Mouse (Mus musculus) gonadal fat pad, adult 2 months (tissue): ENCODE data around the gene Zfp710. TPM values are rescaled to one million over a fixed set of nuclear protein-coding genes. Genes with fewer than 3 reads are reported as not detected.

Experiments
- DNase-seq: peaks from one replicate; pipeline ENCODE4 v3.0.0-alpha.2; 2012; ENCODE audit warnings: low read depth
- polyA plus RNA-seq: library from polyadenylated mRNA; depleted of rRNA; stranded (reverse); fragments of >200 nt; gene quantifications from 2 replicates; pipeline ENCODE4 v1.2.3, GENCODE M21; 2012

Zfp710 gene
- polyA plus RNA-seq, 1 experiment = 25.4 TPM

- DNase-seq = no peak
Observed at GRCm38 (mm10) chr7:80077801-80078200, 53.2 kb downstream of the Zfp710 start.

- no peak for DNase-seq
Observed at GRCm38 (mm10) chr7:80078792-80079301, 54.2 kb downstream of the Zfp710 start.

GRCm38 (mm10) chr7:80081586-80082554, 57.3 kb downstream of the Zfp710 start:
- no peak for DNase-seq

GRCm38 (mm10) chr7:80084484-80084931, 59.9 kb downstream of the Zfp710 start:
- DNase-seq = no peak

- DNase-seq = no peak
Observed at GRCm38 (mm10) chr7:80085970-80086715, 61.5 kb downstream of the Zfp710 start.

- DNase-seq = no peak
Observed at GRCm38 (mm10) chr7:80088191-80088590, 63.6 kb downstream of the Zfp710 start.

GRCm38 (mm10) chr7:80090191-80091003, 65.8 kb downstream of the Zfp710 start:
- no peak for DNase-seq

- no peak for DNase-seq
Observed at GRCm38 (mm10) chr7:80091004-80091865, 66.6 kb downstream of the Zfp710 start.

DNA sequence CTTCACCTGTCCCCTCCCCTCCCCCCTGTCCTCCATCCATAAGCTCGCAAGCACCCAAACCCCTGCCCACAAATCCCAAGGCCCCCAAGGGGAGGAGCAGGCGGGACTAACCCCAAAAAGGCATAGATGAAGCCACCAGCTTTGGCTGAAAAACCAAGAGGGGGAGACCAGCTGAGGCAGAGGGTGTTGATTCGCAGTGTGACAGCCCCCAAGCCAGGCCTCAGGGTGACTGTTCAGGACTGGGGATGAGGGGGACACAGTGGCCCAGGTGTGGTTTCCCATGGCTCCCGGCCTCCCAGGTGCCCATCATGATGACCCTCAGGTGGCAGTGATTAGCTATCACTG, 67.2 kb downstream of the Zfp710 start:
- DNase-seq = no peak

DNA sequence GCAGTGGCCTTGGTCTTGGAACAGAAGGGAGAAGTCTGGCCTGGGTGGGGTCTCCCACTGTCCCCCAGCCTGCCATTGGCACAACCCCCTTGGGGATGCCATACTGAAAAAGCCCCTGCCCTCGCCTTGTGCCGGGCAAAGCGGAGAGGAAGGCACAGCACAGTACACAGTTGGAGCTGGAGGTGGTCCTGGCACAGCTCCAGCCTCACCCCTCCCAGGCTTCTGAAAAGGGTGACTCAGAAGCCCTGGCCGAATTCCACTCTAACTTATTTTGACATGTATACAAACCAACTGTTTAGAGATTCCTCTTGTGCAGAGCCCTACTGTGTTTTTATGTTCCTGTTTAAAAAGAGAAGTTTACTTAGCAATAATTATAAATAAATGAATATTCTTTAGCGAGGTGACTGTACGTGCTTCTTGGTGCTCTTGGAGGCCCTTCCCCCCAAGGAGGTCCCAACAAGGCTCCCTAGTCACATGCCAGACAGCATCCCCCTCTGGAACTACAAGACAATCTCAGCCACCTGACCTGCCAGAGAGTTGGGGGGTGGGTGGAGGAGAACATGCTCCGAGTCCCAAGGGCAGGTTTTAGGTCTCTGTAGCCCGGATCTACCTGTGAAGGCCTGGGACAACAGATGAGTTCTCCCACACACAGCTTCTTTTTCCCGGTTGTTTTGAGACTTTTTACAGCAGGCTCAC, 67.9 kb downstream of the Zfp710 start:
- no peak for DNase-seq

- no peak for DNase-seq
Observed at GRCm38 (mm10) chr7:80094481-80094880, 69.9 kb downstream of the Zfp710 start.

DNA sequence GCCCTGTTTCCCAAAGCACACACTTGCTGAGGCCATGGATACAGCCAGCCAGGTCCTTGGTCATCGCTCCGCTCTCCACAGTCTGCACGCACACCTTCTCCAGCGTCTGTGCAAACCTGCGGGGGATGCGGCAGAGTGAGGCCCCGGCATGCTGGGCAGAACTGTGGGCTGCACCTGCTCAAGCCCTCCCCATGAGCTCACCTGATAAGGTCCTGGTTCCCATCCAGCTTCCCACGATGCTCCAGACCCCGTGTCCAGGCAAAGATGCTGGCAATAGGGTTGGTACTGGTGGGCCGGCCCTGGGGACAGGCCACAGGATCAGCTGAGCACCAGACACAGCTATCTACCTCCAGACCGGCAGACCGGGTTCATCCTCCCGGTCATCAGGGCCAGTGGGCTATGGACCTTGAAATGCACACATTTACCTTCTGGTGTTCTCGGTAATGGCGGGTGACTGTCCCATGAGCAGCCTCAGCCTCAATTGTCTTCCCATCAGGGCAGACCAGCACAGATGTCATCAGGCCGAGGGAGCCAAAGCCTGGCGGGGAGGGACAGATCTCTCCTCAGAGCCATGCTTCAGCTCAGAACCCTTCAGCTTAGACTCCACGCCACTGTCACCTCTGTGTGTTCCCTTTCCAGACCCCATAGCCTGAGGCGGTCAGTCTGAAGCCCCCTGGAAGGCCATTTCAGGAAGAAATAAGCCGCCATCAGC, 71.1 kb downstream of the Zfp710 start:
- no peak for DNase-seq

DNA sequence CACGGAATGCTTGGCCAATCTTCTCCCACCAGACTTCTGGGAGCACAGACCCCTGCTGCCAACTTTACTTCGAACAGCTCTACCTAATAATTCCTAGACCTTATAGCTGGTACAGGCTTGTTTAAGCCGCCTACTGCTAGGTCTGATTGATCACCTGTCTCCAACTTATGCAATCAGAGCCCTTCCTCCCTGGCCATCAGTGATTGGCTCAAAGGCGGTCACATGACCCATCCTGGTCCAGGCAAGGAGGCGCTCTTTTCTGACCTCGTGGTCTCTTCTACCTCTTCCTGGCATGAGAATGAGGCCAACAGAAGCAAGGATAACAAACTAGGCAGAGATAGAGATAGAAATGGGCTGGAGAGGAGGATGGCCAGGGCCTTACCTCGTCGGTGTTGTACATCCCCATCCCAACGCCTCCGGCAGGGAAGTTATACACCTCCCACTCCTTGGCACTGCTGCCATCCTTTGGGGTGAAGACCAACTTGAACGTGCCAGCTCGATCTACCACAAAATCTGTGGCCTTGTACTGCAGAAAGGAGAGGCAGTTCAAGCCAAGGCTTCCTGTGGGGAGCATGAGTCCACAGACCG, 73.9 kb downstream of the Zfp710 start:
- DNase-seq = peak; percentile 75

GRCm38 (mm10) chr7:80103335-80103734, 78.7 kb downstream of the Zfp710 start:
- no peak for DNase-seq

DNA sequence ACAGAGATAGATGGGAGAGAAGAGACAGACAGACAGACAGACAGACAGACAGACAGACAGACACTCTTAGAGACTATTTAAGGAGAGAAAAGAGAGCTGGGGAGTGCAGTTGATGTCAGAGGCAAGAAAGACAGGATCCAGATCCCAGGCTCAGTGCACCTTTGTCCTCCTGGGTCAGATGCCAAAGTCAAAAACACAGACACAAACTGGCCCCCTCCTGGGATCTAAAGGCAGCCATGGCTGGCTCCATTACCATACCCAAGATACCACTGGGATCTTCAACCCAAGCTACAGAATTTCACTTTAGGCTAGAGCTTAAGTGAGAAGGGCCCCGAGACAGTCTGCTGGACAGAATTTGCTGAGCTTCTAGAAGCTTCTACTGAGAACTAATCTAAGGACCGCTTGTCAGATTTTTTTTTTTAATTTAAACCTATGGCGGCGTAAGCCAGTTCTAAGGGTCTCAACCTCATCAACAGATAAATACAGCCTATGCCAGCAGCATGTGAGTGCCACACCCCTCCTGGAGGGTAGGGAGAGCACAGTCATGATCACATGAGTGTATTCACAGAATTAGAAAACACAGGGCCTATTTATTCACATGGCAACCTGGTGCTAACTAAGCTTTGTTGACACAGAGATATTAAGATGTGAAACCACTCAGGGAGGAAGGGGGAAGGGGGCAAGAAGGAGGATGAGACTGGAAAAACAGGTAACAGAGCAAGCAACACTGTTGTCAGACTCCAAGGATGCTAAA, 81.2 kb downstream of the Zfp710 start:
- no peak for DNase-seq

- no peak for DNase-seq
Observed at GRCm38 (mm10) chr7:80106441-80106840, 81.8 kb downstream of the Zfp710 start.

GRCm38 (mm10) chr7:80111066-80112045, 86.7 kb downstream of the Zfp710 start:
- DNase-seq = no peak
